Mouse (Mus musculus): ENCODE data around the gene Adcy7.

DNA sequence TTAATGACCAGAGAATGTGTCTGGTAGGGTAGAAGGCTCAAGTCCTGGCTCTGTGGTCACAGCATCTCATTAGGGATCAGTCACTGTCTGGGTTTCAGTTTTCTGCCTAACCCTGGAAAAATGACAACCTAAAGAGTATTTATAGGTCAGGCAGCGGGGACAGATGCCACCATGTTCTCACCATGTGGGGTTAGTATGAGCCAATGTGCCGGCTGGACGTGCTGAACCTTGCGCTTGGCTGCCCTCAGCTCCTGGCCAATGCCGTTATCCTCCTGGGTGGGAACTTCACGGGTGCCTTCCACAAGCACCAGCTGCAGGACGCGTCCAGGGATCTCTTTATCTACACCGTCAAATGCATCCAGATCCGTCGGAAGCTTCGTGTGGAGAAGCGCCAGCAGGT is 38.1 kb downstream of the Adcy7 start:
- TF ChIP-seq TAL1 (conservative IDR thresholded peaks at IDR 0.05; ENCODE audit: low read depth, low read length) (no peak), GATA1 (IDR thresholded peaks at IDR 0.05; ENCODE audit: borderline replicate concordance, low read length) (no peak)
